Mouse (Mus musculus) 416B (cell line): ENCODE measurements around the gene Slc6a2.
A peak's percentile ranks its signal among the peaks of the same experiment; 100 is the strongest.

Source experiments
- DNase-seq: peaks from one replicate; pipeline ENCODE4 v3.0.0; 2011; ENCODE audit warnings: low read depth

Gene Slc6a2

DNA sequence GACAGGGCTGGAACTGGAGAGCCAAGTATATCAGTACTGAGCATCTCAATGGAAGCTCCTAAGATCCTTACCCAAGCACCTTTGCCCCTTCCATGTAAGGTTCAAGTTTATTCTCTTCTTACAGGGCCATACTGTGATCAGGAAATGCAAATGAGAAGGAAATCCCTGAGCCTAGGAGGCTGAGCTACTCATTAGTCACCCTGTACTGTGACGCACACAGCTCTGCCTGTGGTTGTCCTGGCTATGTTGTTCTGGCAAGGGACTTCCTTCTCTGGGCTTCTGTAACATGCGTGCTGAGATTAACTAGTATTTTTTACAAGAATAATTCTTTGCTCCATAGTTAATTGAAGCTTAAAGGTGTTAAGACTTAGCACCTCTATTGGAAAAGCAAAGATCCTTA is 70.8 kb downstream of the Slc6a2 start:
- DNase-seq = peak; percentile 26

DNA sequence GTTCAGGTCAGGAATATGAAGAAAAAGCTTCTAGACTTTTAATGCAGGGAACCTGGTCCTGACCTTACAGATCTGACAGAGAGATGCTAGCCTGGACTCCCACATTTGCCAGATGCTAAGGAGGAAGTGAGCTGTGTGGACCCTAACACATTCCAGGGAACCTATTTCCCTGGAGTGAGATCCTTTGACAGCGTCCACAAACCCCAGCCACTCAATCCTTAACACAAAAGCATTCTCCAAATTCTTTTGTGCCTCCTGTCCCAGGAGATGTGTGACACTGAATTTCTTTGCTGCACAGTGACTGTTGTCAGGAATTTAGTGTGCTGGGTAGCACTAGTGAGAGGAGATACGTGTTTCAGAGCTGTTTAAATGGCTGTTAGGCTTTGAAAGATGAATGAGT is 79.0 kb downstream of the Slc6a2 start:
- DNase-seq = no peak

DNA sequence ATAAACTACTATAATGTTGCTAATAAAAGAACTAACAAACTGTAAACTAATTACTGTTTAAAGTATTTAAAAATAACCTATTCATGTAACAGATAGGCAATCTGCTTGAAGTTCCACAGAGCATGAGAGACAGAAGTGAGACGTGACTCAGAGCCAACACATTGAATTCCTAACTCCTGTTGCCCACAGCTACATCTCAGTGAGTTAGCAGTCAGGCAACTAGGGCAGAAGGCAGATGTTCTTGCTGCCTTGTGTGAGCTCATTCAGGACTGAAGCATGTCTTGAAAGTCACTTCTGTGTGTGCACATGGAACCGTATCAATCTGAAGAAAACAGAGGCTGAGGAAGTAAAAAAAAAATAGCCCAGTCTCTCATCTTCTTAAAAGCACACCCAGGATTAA is 80.4 kb downstream of the Slc6a2 start:
- DNase-seq = no peak

DNA sequence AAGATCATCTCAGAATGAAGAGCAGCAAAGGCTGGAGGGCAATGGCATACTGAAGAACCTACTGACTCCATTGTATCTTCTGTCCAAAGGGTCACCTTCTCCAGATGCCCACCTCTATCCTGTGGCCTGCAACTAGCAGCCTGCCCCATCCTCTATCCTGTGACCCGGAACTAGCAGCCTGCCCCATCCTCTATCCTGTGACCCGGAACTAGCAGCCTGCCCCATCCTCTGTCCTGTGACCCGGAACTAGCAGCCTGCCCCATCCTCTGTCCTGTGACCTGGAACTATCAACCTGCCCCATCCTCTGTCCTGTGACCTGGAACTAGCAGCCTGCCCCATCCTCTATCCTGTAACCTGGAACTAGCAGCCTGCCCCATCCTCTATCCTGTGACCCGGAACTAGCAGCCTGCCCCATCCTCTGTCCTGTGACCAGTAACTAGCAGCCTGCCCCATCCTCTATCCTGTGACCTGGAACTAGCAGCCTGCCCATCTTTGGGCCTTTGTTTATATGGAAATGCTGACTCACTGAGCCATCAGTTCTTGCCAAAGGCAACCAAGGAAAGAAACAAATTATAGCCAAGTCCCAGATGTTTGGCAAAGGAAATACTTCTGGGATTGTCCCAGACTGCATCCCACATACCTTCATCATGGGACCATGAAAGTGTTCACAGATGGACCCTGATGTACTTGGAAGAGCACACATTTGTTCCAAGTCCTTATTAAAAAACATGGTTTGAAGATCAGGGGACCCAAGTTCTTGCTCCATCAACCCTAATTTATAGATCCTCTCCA is 81.1 kb downstream of the Slc6a2 start:
- DNase-seq = no peak

DNA sequence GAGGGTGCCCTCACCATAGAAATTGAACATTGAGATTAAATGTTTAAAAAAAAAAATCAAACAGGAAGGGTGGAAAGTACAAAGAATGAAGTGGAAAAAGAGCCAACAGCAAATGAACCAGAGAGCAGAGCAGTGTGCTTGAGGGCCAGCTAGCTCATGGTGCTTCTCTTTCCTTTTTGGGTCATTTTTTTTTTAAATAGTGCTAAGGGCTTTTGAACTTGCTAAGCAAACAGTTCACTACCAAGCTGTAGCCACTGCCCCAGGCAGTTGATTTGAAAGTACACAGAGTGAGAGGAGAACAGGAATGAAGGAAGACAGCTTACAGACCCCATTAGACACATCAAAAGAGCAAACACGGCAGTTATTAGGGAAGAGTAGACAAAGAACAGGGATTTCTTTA is 83.2 kb downstream of the Slc6a2 start:
- no peak for DNase-seq

DNA sequence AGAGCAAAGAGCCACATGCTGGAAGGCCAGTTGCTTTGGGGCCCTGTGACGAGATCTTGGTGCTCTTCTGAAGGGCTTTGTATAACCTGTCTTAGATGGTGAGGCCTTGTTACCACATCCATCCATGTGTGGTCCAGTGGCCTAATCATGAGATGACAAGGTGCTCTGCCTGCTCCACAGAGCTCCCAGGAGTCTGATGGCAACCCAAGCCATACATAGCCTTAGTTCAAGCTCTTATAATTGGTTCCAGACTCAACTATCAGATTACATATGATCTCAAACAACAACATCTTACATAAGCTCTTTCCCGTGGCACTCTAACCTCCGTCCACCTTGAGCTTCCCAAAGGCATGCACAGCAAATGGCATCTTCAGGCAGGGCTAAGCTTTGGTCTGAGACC is 88.2 kb downstream of the Slc6a2 start, which contains the start of gene Ces1a:
Gene Ces1a, minus strand, starts transcription at position 101 of the 400 bp plus-strand sequence.
- no peak for DNase-seq

DNA sequence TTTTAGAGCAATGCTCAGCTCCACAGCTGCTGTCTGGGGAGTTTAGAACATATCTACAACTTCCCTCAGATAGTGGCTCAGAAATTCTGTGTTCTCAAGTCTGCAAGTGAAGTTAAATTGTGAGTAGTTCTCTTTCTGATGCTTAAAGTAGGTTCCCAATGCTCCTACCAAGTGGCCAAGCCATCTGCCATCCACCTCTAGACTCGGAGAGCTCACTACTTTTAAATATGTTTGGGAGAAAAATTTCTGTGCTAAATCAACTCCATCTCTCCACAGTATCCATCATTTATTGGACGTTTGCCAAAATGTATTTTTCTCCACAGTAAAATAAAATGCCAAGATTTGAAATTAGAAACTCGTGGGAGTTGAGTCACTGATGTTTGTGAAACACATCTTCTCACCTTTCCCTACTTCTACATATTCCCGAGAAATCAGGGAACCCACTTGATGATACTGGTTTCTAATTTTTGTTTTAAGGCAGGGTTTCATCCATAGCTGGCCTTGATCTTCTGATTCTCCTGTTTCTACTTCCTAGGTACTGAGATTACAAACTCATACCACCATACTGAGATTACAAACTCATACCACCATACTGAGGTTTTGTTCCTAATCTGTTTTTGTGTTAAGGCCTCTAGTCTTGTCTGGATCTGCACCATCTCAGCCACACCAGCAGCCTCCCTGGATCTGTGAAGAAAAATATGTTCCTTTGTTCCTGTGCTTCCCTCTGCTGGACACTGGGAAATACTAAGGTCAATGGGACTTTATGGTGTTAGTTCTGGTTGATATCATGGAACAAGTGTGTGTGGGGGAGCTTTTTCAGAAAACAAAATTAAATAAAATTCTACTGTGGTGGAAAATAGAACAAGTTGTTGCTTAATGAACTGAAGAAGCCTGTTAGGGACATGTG is 88.9 kb downstream of the Slc6a2 start:
- DNase-seq = peak; percentile 3
